Mouse (Mus musculus) kidney, embryonic 15.5 days (tissue): ENCODE data around the gene Bcl9. TPM values are rescaled to one million over a fixed set of nuclear protein-coding genes. Genes with fewer than 3 reads are reported as not detected.

ENCODE experiments used
- ATAC-seq: fragments of 200-750 bp; cut with Nextera tagmentation; replicated peaks from 2 replicates; pipeline ENCODE4 v1.8.0; 2017; ENCODE audit warnings: moderate TSS enrichment; ENCODE audit not compliant: low FRiP score
- H3K27ac ChIP-seq: fragments of 300-500 bp; sonication (generic); 2 replicates; pipeline ENCODE4 v1.5.1; 2015; ENCODE audit warnings: mild to moderate bottlenecking, inconsistent platforms
- H3K27me3 ChIP-seq: fragments of 300-500 bp; sonication (generic); 2 replicates; pipeline ENCODE4 v1.6.1; 2015; ENCODE audit warnings: inconsistent platforms
- H3K36me3 ChIP-seq: fragments of 300-500 bp; sonication (generic); 2 replicates; pipeline ENCODE4 v1.6.1; 2015; ENCODE audit warnings: inconsistent platforms
- H3K4me1 ChIP-seq: fragments of 300-500 bp; sonication (generic); 2 replicates; pipeline ENCODE4 v1.6.1; 2015; ENCODE audit warnings: inconsistent platforms
- H3K4me2 ChIP-seq: fragments of 300-500 bp; sonication (generic); 2 replicates; pipeline ENCODE4 v1.6.1; 2015; ENCODE audit warnings: moderate library complexity, mild to moderate bottlenecking, inconsistent platforms
- H3K4me3 ChIP-seq: fragments of 300-500 bp; sonication (generic); replicated peaks from 2 replicates; pipeline ENCODE4 v1.5.1; 2015; ENCODE audit warnings: mild to moderate bottlenecking, inconsistent platforms
- H3K9ac ChIP-seq: fragments of 300-500 bp; sonication (generic); 2 replicates; pipeline ENCODE4 v1.6.1; 2015; ENCODE audit warnings: mild to moderate bottlenecking, inconsistent platforms
- H3K9me3 ChIP-seq: fragments of 300-500 bp; sonication (generic); replicated peaks from 2 replicates; pipeline ENCODE4 v1.6.1; 2016; ENCODE audit warnings: inconsistent platforms
- WGBS: fragments of 180-500 bp; shearing (Covaris S2); methylation state at CpG from one replicate; pipeline ENCODE4 v1.1.7; 2015; ENCODE audit warnings: mixed read lengths; 5-methylcytosine and 5-hydroxymethylcytosine counted together
- polyA plus RNA-seq: library from polyadenylated mRNA; unstranded; fragments of >200 nt; fragmentation: Nextera tagmentation; extraction: Ambion mirVana; gene quantifications from 2 replicates; pipeline ENCODE4 v1.2.1, GENCODE M21; 2015

Gene Bcl9
- polyA plus RNA-seq, 1 experiment from 2014 or later, result 66.6 TPM

DNA sequence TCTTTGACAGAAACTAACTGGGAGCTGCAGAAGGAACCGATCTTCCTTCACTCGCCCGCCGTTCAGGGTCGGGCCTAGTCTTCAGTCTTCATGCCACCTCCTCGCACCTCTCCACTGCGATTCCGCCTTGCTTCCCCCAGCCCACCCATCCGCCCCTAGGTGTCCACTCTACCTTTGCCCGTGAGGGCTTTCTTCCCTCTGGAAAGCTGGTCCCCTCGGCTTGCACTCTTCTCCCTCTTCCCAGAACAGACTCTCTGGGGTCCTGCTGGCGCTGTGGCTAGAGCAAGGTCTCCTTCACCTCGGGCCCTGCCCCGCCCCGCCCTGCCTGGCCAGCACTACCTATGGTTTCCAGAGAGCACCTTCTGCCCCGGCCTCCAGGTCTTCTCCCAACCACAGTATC, 69.7 kb downstream of the Bcl9 start:
- peaks cover 29% of the 10 kb centered on the region for H3K4me1 ChIP-seq
- 2% methylated on average over 16 of the region's 16 CpGs for WGBS

DNA sequence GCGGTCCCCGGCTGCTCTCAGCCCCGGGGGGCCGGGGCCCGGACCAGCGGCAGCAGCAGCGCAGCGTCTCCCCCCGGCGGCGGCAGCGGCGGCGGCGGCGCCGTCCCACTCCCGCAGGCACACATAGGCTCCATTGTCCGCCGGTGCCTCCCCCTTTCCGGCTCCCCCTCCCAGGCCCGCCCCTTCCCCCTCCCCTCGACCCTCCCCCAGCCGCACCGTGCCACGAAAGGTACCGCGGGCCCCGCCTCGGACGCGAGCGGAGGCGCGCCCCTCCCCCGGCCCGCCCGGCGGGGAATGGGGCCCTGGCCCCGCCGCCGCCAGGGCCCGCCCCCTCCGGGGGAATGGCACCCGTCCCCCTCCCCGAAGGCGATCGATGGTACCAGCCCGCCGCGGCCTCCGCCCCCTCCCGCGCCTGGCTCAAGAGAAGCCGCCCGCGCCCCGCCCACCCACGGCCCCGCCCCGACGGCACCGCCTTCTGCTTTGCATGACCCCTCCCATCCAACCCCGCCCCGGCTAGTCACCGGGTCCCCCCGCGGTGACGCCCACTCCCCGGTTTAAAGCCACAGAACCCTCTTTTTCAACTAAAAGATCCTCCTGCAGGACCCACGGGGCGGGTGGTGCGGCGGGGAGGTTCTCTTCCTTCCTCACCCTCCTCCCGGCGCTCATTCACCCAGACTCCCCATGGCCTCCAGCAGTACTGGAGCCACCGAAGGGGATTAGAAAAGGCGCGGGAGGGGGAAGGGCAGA, 70.3 kb downstream of the Bcl9 start:
- Histone ChIP-seq H3K27me3 (no peaks in the 10 kb centered on the region), H3K4me3 (peak overlapping the region; percentile 87), H3K9ac (peak overlapping the region; percentile 85), H3K4me1 (peaks cover 27% of the 10 kb centered on the region), H3K9me3 (no peaks in the 10 kb centered on the region), H3K4me2 (peak overlapping the region; percentile 85), H3K27ac (peak overlapping the region; percentile 94), H3K36me3 (peaks cover 18% of the 10 kb centered on the region)
- peak; percentile 93 for ATAC-seq
- WGBS, result under 1% methylated on average over 42 of the region's 79 CpGs

More for the DNA sequence above, 69.7 kb downstream of the Bcl9 start:
- no peaks in the 10 kb centered on the region for H3K27me3 ChIP-seq
- H3K27ac ChIP-seq, result peak overlapping the region; percentile 94
- peak; percentile 62 for ATAC-seq
- H3K9ac ChIP-seq, result peak overlapping the region; percentile 59
- peak overlapping the region; percentile 85 for H3K4me2 ChIP-seq
- H3K4me3 ChIP-seq, result peak overlapping the region; percentile 87
- H3K36me3 ChIP-seq, result peaks cover 12% of the 10 kb centered on the region
- H3K9me3 ChIP-seq, result no peaks in the 10 kb centered on the region

DNA sequence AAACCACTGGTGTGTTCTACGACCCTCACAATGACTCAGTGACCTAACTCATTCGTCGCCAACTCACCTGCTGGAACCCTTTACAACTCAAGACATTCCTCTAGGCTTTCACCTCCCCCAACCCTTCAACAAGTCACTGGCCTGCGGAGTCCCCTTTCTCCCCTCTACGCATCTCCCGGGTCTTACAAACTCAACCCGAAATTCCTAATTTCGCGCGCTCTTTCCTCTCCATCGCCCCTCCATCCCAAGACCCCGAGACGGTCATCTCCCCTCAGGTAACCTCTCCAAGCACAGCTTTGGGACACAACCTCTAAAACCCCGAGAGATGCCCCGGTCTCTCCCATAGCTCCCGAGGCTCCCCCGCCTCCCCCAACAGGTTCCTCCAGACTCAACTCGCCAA, 71.0 kb downstream of the Bcl9 start:
- peak overlapping the region; percentile 87 for H3K4me3 ChIP-seq
- H3K36me3 ChIP-seq, result peaks cover 25% of the 10 kb centered on the region
- H3K9ac ChIP-seq, result peak overlapping the region; percentile 85
- WGBS, result under 1% methylated on average over 18 of the region's 18 CpGs
- H3K27me3 ChIP-seq, result no peaks in the 10 kb centered on the region
- peak; percentile 20 for ATAC-seq
- peak overlapping the region; percentile 91 for H3K27ac ChIP-seq
- no peaks in the 10 kb centered on the region for H3K9me3 ChIP-seq
- H3K4me1 ChIP-seq, result peaks cover 27% of the 10 kb centered on the region
- peak overlapping the region; percentile 85 for H3K4me2 ChIP-seq

DNA sequence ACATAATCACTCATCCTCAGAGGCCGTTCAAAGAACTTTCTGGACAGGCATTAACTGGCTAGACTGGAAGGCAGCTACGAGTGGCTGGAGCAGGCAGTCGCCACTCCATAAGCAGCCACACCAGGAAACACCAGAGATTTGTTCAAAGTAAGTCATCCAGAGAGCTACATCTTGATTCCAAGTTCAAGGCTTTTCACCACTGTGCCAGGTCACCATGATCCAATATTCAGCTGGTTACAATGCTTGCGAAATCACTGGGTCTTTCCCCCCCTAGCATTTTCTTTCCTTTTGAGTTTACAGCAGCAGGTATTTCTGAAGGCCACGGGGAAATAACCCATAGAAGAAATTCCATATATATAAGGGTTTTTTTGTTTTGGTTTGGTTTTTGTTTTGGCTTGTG, 72.5 kb downstream of the Bcl9 start:
- H3K9me3 ChIP-seq, result no peaks in the 10 kb centered on the region
- ATAC-seq, result no peak
- no peak overlapping the region for H3K4me3 ChIP-seq
- no peak overlapping the region for H3K9ac ChIP-seq
- H3K4me1 ChIP-seq, result peaks cover 30% of the 10 kb centered on the region
- no peaks in the 10 kb centered on the region for H3K27me3 ChIP-seq
- 0 out of 2 replicates have a peak overlapping the region, but pooled peaks have one; percentile 85 for H3K4me2 ChIP-seq
- WGBS, result 72% methylated on average over 5 of the region's 5 CpGs
- peak overlapping the region; percentile 45; the same call in 1 of the 2 replicates for H3K27ac ChIP-seq
- peaks cover 37% of the 10 kb centered on the region for H3K36me3 ChIP-seq

DNA sequence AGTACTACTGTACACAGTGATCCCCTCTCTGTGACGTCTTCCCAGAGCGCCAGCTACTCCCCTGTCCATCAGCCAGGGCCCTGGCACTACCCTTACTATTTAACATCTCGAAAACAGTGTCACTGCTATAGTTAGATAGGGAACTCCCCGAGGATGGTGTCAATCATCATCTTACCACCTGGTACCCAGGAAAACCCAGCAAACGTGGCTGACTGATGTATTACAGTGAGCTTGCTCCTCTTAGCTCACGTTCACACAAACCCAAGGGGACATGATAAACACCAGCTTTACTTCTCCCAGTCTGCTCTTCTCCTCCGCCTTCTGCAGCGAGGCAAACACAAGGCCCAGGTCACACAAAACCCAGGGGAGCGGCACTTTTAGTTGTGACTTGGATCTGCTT, 74.5 kb downstream of the Bcl9 start:
- 90% methylated on average over 9 of the region's 9 CpGs for WGBS
- ATAC-seq, result no peak
- no peak overlapping the region for H3K9ac ChIP-seq
- H3K4me1 ChIP-seq, result peaks cover 24% of the 10 kb centered on the region
- no peaks in the 10 kb centered on the region for H3K27me3 ChIP-seq
- no peak overlapping the region for H3K27ac ChIP-seq
- H3K4me2 ChIP-seq, result no peak overlapping the region
- no peak overlapping the region for H3K4me3 ChIP-seq
- peaks cover 55% of the 10 kb centered on the region for H3K36me3 ChIP-seq
- no peaks in the 10 kb centered on the region for H3K9me3 ChIP-seq

DNA sequence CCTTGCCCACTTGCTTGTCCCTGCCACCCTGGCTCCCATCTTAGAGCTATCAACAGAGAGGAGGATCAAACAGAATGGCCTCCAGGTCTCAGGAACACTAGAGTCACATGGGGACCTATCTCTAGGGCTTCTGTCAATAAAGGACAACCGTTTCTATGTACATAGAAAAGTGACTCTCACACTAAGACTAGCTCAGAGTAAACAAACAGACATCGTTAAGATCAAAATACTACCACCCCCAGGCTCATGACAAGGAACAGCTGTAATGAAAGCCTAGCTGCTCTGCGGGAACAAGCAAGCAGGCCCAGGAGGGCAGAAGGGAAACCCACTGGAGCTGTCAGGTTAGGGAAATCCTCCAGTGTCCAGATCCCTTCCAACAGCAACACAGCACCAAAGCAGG, 82.2 kb downstream of the Bcl9 start:
- Histone ChIP-seq H3K4me1 (0 out of 2 replicates have a peak, but pooled peaks cover 5% of the 10 kb centered on the region), H3K36me3 (peaks cover 90% of the 10 kb centered on the region), H3K9me3 (no peaks in the 10 kb centered on the region), H3K27ac (no peak overlapping the region), H3K9ac (no peak overlapping the region), H3K4me3 (no peak overlapping the region), H3K4me2 (no peak overlapping the region), H3K27me3 (no peaks in the 10 kb centered on the region)
- 33% methylated on average over 3 of the region's 3 CpGs for WGBS
- ATAC-seq, result no peak

DNA sequence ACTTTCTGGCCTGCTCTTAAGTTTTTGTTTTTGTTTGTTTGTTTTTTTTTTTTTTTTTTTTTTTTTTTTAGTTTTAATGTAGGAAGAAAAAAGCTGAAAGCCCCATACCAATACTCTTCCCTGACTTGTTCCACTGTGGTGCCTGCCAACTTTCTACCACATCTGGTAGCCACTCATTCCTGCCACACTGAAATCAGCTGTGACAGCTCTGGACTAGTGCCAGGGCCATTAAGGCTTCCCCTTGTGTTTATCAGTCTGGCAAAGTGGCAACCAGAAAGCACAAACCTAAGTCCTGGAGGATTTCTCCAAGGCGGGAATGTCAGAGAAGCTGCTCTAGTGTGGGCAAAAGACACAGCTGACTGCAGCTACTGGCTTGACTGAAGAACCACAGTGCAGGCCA, 83.3 kb downstream of the Bcl9 start:
- H3K36me3 ChIP-seq, result peaks cover 90% of the 10 kb centered on the region
- H3K4me2 ChIP-seq, result no peak overlapping the region
- 0 out of 2 replicates have a peak, but pooled peaks cover 1% of the 10 kb centered on the region for H3K4me1 ChIP-seq
- WGBS, result 81% methylated on average over 1 of the region's 1 CpGs
- no peaks in the 10 kb centered on the region for H3K9me3 ChIP-seq
- H3K27ac ChIP-seq, result no peak overlapping the region
- no peak overlapping the region for H3K4me3 ChIP-seq
- no peak overlapping the region for H3K9ac ChIP-seq
- no peak for ATAC-seq
- H3K27me3 ChIP-seq, result no peaks in the 10 kb centered on the region

DNA sequence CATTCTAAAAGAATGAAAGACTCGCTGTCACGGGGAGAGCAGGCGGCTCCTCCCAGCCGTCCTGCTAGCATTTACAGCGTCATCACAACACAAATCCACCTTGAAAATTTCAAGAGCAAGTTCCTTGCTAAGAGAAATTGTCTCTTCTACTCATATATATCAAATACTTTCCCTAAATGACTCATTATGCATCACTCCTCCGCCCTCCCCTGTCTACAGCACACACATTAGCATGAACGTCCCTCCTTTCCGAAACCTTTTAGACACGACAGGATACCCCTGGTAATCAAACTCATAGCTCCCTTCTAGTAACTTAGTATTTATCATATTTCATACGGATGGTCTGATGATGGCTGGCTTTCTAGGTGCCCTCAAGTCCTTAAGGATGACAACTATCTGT, 83.8 kb downstream of the Bcl9 start:
- Histone ChIP-seq H3K27ac (no peak overlapping the region), H3K4me1 (0 out of 2 replicates have a peak, but pooled peaks cover 5% of the 10 kb centered on the region), H3K4me3 (no peak overlapping the region), H3K27me3 (no peaks in the 10 kb centered on the region), H3K9ac (no peak overlapping the region), H3K36me3 (peaks cover 90% of the 10 kb centered on the region), H3K9me3 (no peaks in the 10 kb centered on the region), H3K4me2 (no peak overlapping the region)
- WGBS, result 87% methylated on average over 10 of the region's 10 CpGs
- no peak for ATAC-seq

DNA sequence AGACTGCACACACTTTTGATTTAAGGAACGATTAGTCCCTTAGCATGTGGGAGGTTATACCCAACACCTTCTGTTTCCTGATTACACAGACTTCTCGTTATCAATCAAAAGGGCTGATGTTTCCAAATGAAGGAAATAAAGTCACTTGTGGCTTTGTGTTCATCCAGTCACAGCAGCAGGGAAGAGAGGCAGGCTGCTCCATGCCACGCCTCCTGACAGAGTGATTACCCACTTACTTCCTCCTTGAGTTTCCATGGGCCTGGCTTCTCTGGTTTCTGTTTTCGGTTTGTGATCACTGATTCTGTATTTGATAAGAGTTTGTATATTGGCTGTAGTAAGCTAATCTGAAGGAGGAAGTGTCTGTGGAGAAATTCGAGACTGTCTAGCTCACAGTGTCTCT, 86.5 kb downstream of the Bcl9 start:
- H3K9me3 ChIP-seq, result no peaks in the 10 kb centered on the region
- peaks cover 99% of the 10 kb centered on the region for H3K36me3 ChIP-seq
- WGBS, result 74% methylated on average over 5 of the region's 5 CpGs
- no peak overlapping the region for H3K9ac ChIP-seq
- no peak for ATAC-seq
- 0 out of 2 replicates have a peak, but pooled peaks cover 5% of the 10 kb centered on the region for H3K4me1 ChIP-seq
- H3K27ac ChIP-seq, result no peak overlapping the region
- H3K4me2 ChIP-seq, result no peak overlapping the region
- H3K27me3 ChIP-seq, result no peaks in the 10 kb centered on the region
- H3K4me3 ChIP-seq, result no peak overlapping the region

DNA sequence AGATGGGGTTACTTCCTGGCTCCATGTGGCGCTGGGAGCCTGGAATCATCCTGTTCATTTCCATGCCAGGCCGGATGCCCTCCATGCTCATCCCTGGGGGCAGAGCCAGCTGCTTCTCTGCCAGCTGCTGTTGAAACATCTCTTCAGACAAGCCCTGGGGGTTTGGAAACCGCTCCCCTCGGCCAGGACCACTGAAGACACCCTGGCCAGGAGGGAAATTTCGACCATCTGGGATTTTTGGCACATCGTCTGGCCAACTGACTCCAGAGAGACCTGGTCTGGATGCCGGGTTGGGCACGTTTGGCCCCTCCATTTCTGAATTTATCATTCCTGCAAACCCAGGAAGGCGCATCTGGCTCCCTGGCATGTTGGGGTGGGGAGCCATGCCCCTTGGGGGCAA, 88.4 kb downstream of the Bcl9 start:
- Histone ChIP-seq H3K4me1 (0 out of 2 replicates have a peak, but pooled peaks cover 5% of the 10 kb centered on the region), H3K9me3 (no peaks in the 10 kb centered on the region), H3K9ac (no peak overlapping the region), H3K36me3 (peaks cover 99% of the 10 kb centered on the region), H3K4me2 (no peak overlapping the region), H3K27me3 (no peaks in the 10 kb centered on the region), H3K4me3 (no peak overlapping the region), H3K27ac (no peak overlapping the region)
- 88% methylated on average over 9 of the region's 9 CpGs for WGBS
- ATAC-seq, result no peak

DNA sequence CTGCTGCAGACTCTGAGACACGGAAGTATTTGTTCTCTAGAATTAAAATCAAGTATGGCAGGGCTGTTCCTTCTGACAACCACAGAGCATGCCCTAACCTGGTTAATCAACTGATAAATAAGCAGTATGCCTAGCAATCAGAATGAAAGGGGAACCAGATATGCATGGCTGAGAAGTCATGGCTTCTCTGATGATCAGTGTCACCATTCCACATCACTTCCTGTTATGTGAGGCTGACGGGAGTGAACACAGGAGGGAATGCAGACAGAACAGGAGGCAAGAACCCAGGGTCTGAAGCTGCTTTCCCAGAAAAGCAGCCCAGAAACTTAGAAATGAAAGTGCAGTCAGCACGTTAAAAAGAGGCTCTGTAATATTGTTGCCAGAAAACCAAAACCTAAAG, 91.2 kb downstream of the Bcl9 start:
- Histone ChIP-seq H3K36me3 (peaks cover 93% of the 10 kb centered on the region), H3K9me3 (no peaks in the 10 kb centered on the region), H3K4me2 (no peak overlapping the region), H3K27me3 (no peaks in the 10 kb centered on the region), H3K4me1 (0 out of 2 replicates have a peak, but pooled peaks cover 7% of the 10 kb centered on the region), H3K4me3 (no peak overlapping the region), H3K27ac (no peak overlapping the region), H3K9ac (no peak overlapping the region)
- no peak for ATAC-seq
- 73% methylated on average over 3 of the region's 3 CpGs for WGBS

DNA sequence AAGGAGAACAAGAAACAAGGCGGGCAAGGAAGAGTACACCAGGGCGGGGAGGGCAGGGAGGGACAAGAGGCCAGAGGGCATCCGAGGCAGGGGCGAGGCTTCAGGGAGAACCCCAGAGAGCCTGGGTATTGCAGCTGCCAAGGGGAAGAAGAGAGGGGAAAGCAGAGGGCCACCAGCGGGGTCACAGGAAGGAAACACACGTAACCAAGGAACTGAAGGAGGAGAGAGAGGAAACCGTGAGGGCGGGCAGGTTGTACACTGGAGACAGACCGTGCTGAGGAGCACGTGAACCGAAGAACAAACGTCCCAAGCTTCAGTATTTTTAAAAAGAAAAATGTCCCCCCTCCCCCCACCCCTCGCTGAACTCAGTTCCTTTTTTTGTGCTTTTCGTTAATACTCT, 93.8 kb downstream of the Bcl9 start:
- Histone ChIP-seq H3K4me3 (no peak overlapping the region), H3K9ac (no peak overlapping the region), H3K27ac (no peak overlapping the region), H3K36me3 (peaks cover 67% of the 10 kb centered on the region), H3K9me3 (no peaks in the 10 kb centered on the region), H3K4me2 (no peak overlapping the region), H3K27me3 (no peaks in the 10 kb centered on the region), H3K4me1 (peaks cover 12% of the 10 kb centered on the region; the same call in 1 of the 2 replicates)
- 62% methylated on average over 14 of the region's 14 CpGs for WGBS
- ATAC-seq, result no peak
